Mouse (Mus musculus) hindbrain, embryonic 13.5 days (tissue): ENCODE data around the gene Foxp1. TPM values are rescaled to one million over a fixed set of nuclear protein-coding genes. Genes with fewer than 3 reads are reported as not detected.

Source experiments
- ATAC-seq: fragments of 200-750 bp; cut with Nextera tagmentation; 2 replicates; pipeline ENCODE4 v1.8.0; 2017; ENCODE audit warnings: moderate TSS enrichment; ENCODE audit not compliant: low FRiP score
- H3K27ac ChIP-seq: fragments of 300-500 bp; sonication (generic); 2 replicates; pipeline ENCODE4 v1.5.1; 2015; ENCODE audit warnings: inconsistent platforms, mild to moderate bottlenecking, moderate library complexity
- H3K27me3 ChIP-seq: fragments of 300-500 bp; sonication (generic); 2 replicates; pipeline ENCODE4 v1.6.1; 2015; ENCODE audit warnings: mild to moderate bottlenecking, inconsistent platforms
- H3K36me3 ChIP-seq: fragments of 300-500 bp; sonication (generic); 2 replicates; pipeline ENCODE4 v1.6.1; 2015; ENCODE audit warnings: mild to moderate bottlenecking, inconsistent platforms
- H3K4me1 ChIP-seq: fragments of 300-500 bp; sonication (generic); replicated peaks from 2 replicates; pipeline ENCODE4 v1.6.1; 2015; ENCODE audit warnings: inconsistent platforms
- H3K4me2 ChIP-seq: fragments of 300-500 bp; sonication (generic); 2 replicates; pipeline ENCODE4 v1.6.1; 2015; ENCODE audit warnings: inconsistent platforms, mild to moderate bottlenecking, moderate library complexity
- H3K4me3 ChIP-seq: fragments of 300-500 bp; sonication (generic); 2 replicates; pipeline ENCODE4 v1.5.1; 2015; ENCODE audit warnings: mild to moderate bottlenecking, inconsistent platforms
- H3K9ac ChIP-seq: fragments of 300-500 bp; sonication (generic); 2 replicates; pipeline ENCODE4 v1.6.1; 2015; ENCODE audit warnings: mild to moderate bottlenecking, inconsistent platforms
- H3K9me3 ChIP-seq: fragments of 300-500 bp; sonication (generic); 2 replicates; pipeline ENCODE4 v1.6.1; 2016; ENCODE audit warnings: inconsistent platforms
- WGBS: fragments of 180-500 bp; shearing (Covaris S2); methylation state at CpG from one replicate; pipeline ENCODE4 v1.1.7; 2015; 5-methylcytosine and 5-hydroxymethylcytosine counted together
- polyA plus RNA-seq: library from polyadenylated mRNA; unstranded; fragments of >200 nt; fragmentation: Nextera tagmentation; extraction: Ambion mirVana; gene quantifications from 2 replicates; pipeline ENCODE4 v1.2.1, GENCODE M21; 2015

The Foxp1 gene
- polyA plus RNA-seq, 1 experiment from 2014 or later = 64.7 TPM

GRCm38 (mm10) chr6:99519806-99520675 is 2.5 kb downstream of the Foxp1 start:
- peak overlapping the region; percentile 99 for H3K4me2 ChIP-seq
- WGBS = 2% methylated on average over 37 of the region's 38 CpGs
- ATAC-seq = no peak
- peak overlapping the region; percentile 70 for H3K4me3 ChIP-seq
- peaks cover 27% of the 10 kb centered on the region for H3K4me1 ChIP-seq
- no peaks in the 10 kb centered on the region for H3K27me3 ChIP-seq
- no peaks in the 10 kb centered on the region for H3K9me3 ChIP-seq
- peak overlapping the region; percentile 100 for H3K27ac ChIP-seq
- H3K9ac ChIP-seq = peak overlapping the region; percentile 95
- H3K36me3 ChIP-seq = no peaks in the 10 kb centered on the region

- no peaks in the 10 kb centered on the region for H3K9me3 ChIP-seq
Measured at GRCm38 (mm10) chr6:99519052-99519451, 3.5 kb downstream of the Foxp1 start.

GRCm38 (mm10) chr6:99515667-99516199 is 6.8 kb downstream of the Foxp1 start:
- H3K9me3 ChIP-seq = no peaks in the 10 kb centered on the region

More at GRCm38 (mm10) chr6:99519052-99519451, 3.5 kb downstream of the Foxp1 start:
- WGBS = 20% methylated on average over 4 of the region's 4 CpGs
- Histone ChIP-seq H3K27ac (no peak overlapping the region), H3K4me2 (peak overlapping the region; percentile 99), H3K36me3 (no peaks in the 10 kb centered on the region), H3K4me3 (0 out of 2 replicates have a peak overlapping the region, but pooled peaks have one; percentile 2), H3K27me3 (no peaks in the 10 kb centered on the region), H3K4me1 (peaks cover 26% of the 10 kb centered on the region), H3K9ac (no peak overlapping the region)
- no peak for ATAC-seq

GRCm38 (mm10) chr6:99511862-99512261 is 10.7 kb downstream of the Foxp1 start:
- H3K9ac ChIP-seq = no peak overlapping the region
- no peak for ATAC-seq
- H3K36me3 ChIP-seq = no peaks in the 10 kb centered on the region
- 0 out of 2 replicates have a peak, but pooled peaks cover 3% of the 10 kb centered on the region for H3K27me3 ChIP-seq
- H3K27ac ChIP-seq = no peak overlapping the region
- no peak overlapping the region for H3K4me2 ChIP-seq
- peaks cover 17% of the 10 kb centered on the region for H3K4me1 ChIP-seq
- WGBS = 50% methylated on average over 6 of the region's 6 CpGs
- H3K4me3 ChIP-seq = no peak overlapping the region
- H3K9me3 ChIP-seq = no peaks in the 10 kb centered on the region

More at GRCm38 (mm10) chr6:99515667-99516199, 6.8 kb downstream of the Foxp1 start:
- Histone ChIP-seq H3K36me3 (no peaks in the 10 kb centered on the region), H3K4me1 (peaks cover 13% of the 10 kb centered on the region), H3K9ac (no peak overlapping the region), H3K4me2 (no peak overlapping the region), H3K27me3 (0 out of 2 replicates have a peak, but pooled peaks cover 3% of the 10 kb centered on the region), H3K4me3 (no peak overlapping the region), H3K27ac (no peak overlapping the region)
- WGBS = 73% methylated on average over 7 of the region's 7 CpGs
- no peak for ATAC-seq

GRCm38 (mm10) chr6:99509189-99509592 is 13.3 kb downstream of the Foxp1 start:
- WGBS = 78% methylated on average over 9 of the region's 9 CpGs
- Histone ChIP-seq H3K27me3 (0 out of 2 replicates have a peak, but pooled peaks cover 3% of the 10 kb centered on the region), H3K4me3 (no peak overlapping the region), H3K4me2 (no peak overlapping the region), H3K9me3 (no peaks in the 10 kb centered on the region), H3K9ac (no peak overlapping the region), H3K36me3 (no peaks in the 10 kb centered on the region), H3K4me1 (peaks cover 20% of the 10 kb centered on the region), H3K27ac (no peak overlapping the region)
- no peak; the same call in 1 of the 2 replicates for ATAC-seq

GRCm38 (mm10) chr6:99506816-99507215 is 15.7 kb downstream of the Foxp1 start:
- Histone ChIP-seq H3K36me3 (no peaks in the 10 kb centered on the region), H3K4me3 (no peak overlapping the region), H3K27ac (no peak overlapping the region), H3K9ac (no peak overlapping the region), H3K4me2 (no peak overlapping the region), H3K4me1 (peaks cover 20% of the 10 kb centered on the region), H3K27me3 (no peaks in the 10 kb centered on the region), H3K9me3 (no peaks in the 10 kb centered on the region)
- WGBS = 91% methylated on average over 6 of the region's 6 CpGs
- ATAC-seq = no peak

- H3K9me3 ChIP-seq = no peaks in the 10 kb centered on the region
- H3K4me1 ChIP-seq = 0 out of 2 replicates have a peak, but pooled peaks cover 5% of the 10 kb centered on the region
- no peaks in the 10 kb centered on the region for H3K27me3 ChIP-seq
- ATAC-seq = no peak
- no peak overlapping the region for H3K4me3 ChIP-seq
- no peak overlapping the region for H3K9ac ChIP-seq
- no peak overlapping the region for H3K27ac ChIP-seq
- no peaks in the 10 kb centered on the region for H3K36me3 ChIP-seq
- H3K4me2 ChIP-seq = no peak overlapping the region
- 92% methylated on average over 1 of the region's 1 CpGs for WGBS
Measured at GRCm38 (mm10) chr6:99503741-99504140, 18.8 kb downstream of the Foxp1 start.

- Histone ChIP-seq H3K9me3 (no peaks in the 10 kb centered on the region), H3K4me1 (0 out of 2 replicates have a peak, but pooled peaks cover 3% of the 10 kb centered on the region), H3K27me3 (no peaks in the 10 kb centered on the region), H3K4me2 (no peak overlapping the region), H3K27ac (no peak overlapping the region), H3K36me3 (no peaks in the 10 kb centered on the region), H3K9ac (no peak overlapping the region), H3K4me3 (no peak overlapping the region)
- 93% methylated on average over 2 of the region's 2 CpGs for WGBS
- peak; percentile 49; the same call in 1 of the 2 replicates for ATAC-seq
Measured at GRCm38 (mm10) chr6:99502727-99503126, 19.8 kb downstream of the Foxp1 start.

- Histone ChIP-seq H3K27me3 (no peaks in the 10 kb centered on the region), H3K4me1 (0 out of 2 replicates have a peak, but pooled peaks cover 3% of the 10 kb centered on the region), H3K27ac (no peak overlapping the region), H3K9me3 (no peaks in the 10 kb centered on the region), H3K36me3 (no peaks in the 10 kb centered on the region), H3K9ac (no peak overlapping the region), H3K4me2 (no peak overlapping the region), H3K4me3 (no peak overlapping the region)
- no peak for ATAC-seq
- 91% methylated on average over 6 of the region's 6 CpGs for WGBS
Measured at GRCm38 (mm10) chr6:99502314-99502713, 20.2 kb downstream of the Foxp1 start.

- H3K4me1 ChIP-seq = 0 out of 2 replicates have a peak, but pooled peaks cover 3% of the 10 kb centered on the region
Measured at GRCm38 (mm10) chr6:99500570-99501270, 21.8 kb downstream of the Foxp1 start.

GRCm38 (mm10) chr6:99498082-99498481 is 24.4 kb downstream of the Foxp1 start:
- no peak overlapping the region for H3K9ac ChIP-seq
- no peaks in the 10 kb centered on the region for H3K9me3 ChIP-seq
- H3K27me3 ChIP-seq = no peaks in the 10 kb centered on the region
- H3K27ac ChIP-seq = no peak overlapping the region
- H3K36me3 ChIP-seq = no peaks in the 10 kb centered on the region
- WGBS = 91% methylated on average over 7 of the region's 7 CpGs
- no peak overlapping the region for H3K4me3 ChIP-seq
- ATAC-seq = no peak
- H3K4me1 ChIP-seq = no peaks in the 10 kb centered on the region
- no peak overlapping the region for H3K4me2 ChIP-seq

More at GRCm38 (mm10) chr6:99500570-99501270, 21.8 kb downstream of the Foxp1 start:
- Histone ChIP-seq H3K36me3 (no peaks in the 10 kb centered on the region), H3K27me3 (no peaks in the 10 kb centered on the region), H3K9ac (no peak overlapping the region), H3K27ac (no peak overlapping the region), H3K4me3 (no peak overlapping the region), H3K4me2 (no peak overlapping the region), H3K9me3 (no peaks in the 10 kb centered on the region)
- ATAC-seq = no peak
- WGBS = 93% methylated on average over 3 of the region's 3 CpGs

GRCm38 (mm10) chr6:99496114-99496513 is 26.4 kb downstream of the Foxp1 start:
- Histone ChIP-seq H3K27me3 (no peaks in the 10 kb centered on the region), H3K36me3 (no peaks in the 10 kb centered on the region), H3K9ac (no peak overlapping the region), H3K4me3 (no peak overlapping the region), H3K27ac (no peak overlapping the region), H3K4me2 (no peak overlapping the region), H3K4me1 (no peaks in the 10 kb centered on the region), H3K9me3 (no peaks in the 10 kb centered on the region)
- no peak for ATAC-seq
- WGBS = 77% methylated on average over 5 of the region's 5 CpGs
